Mouse (Mus musculus) lung, adult 2 months (tissue): ENCODE data around the gene Ift81. TPM values are rescaled to one million over a fixed set of nuclear protein-coding genes. Genes with fewer than 3 reads are reported as not detected.

Experiments
- DNase-seq: peaks from one replicate; pipeline ENCODE4 v3.0.0; 2022
- H3K4me1 ChIP-seq: fragments of 200-500 bp; 2 replicates; pipeline ENCODE4 v1.6.1; 2011; ENCODE audit warnings: low read length; ENCODE audit not compliant: control insufficient read depth, insufficient read depth
- H3K4me3 ChIP-seq: fragments of 200-500 bp; replicated peaks from 2 replicates; pipeline ENCODE3; 2011; ENCODE audit warnings: low read depth, mild to moderate bottlenecking, control low read depth, low read length; ENCODE audit errors: extremely low read depth
- CTCF ChIP-seq: fragments of 200-500 bp; IDR thresholded peaks from 2 replicates; pipeline ENCODE4 v1.5.1; 2011; ENCODE audit warnings: mild to moderate bottlenecking, low read length, control low read depth; ENCODE audit not compliant: insufficient read depth
- POLR2A ChIP-seq: fragments of 200-500 bp; IDR thresholded peaks from 2 replicates; pipeline ENCODE4 v1.6.1; 2011; ENCODE audit warnings: low read depth, mild to moderate bottlenecking, control low read depth, low read length, borderline replicate concordance; ENCODE audit errors: extremely low read depth
- WGBS: fragments of 180-500 bp; shearing (Covaris S2); methylation state at CpG from one replicate; pipeline ENCODE4 v1.1.7; 2018; 5-methylcytosine and 5-hydroxymethylcytosine counted together
- polyA plus RNA-seq: library from polyadenylated mRNA; depleted of rRNA; stranded (reverse); fragments of >200 nt; gene quantifications from 2 replicates; pipeline ENCODE4 v1.2.3, GENCODE M21; 2012; rRNA removed

Gene Ift81
- polyA plus RNA-seq, 1 experiment = 6.7 TPM

DNA sequence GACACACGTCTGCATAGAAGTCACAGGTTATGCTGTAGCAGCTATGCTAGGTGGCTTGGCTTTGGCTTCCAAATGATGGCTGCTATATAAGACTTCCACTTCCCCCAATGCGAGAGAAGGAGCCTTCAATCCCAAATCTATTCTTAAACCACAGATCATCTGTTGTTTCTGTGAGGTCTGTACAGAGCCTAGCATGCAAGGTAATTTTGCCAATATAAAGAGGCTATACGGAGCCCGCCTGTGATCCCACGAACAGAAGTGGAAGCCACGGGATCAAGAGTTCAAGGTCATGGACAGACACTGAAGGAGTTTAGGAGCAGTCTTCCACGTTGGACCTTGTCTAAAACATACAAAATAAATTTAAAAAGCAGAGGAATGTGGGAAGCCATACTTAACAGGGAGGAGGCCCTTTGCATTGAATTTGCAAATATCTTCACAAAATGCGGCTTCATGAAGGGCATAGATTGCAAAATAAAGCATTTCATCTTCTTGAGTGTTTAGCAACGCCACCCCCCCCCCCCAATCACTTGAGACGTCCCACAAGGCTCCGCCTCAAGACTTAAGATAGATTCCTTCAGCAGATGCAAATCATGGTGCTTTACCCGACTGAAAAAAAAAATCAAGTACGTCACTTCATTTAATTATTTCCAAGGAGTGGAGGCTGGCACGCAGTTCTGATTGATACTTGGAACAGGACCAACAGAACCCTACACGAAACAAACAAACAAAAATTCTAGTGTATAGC, 111.1 kb downstream of the Ift81 start:
- TF ChIP-seq CTCF (no peak), POLR2A (no peak)
- Histone ChIP-seq H3K4me1 (peaks cover 7% of the 10 kb centered on the region), H3K4me3 (peak overlapping the region; percentile 88)
- DNase-seq = no peak
- 42% methylated on average over 15 of the region's 15 CpGs for WGBS

- TF ChIP-seq POLR2A (peak; percentile 69; the same call in 1 of the 2 replicates), CTCF (no peak)
- DNase-seq = peak; percentile 87
- under 1% methylated on average over 104 of the region's 113 CpGs for WGBS
- H3K4me3 ChIP-seq = peak within 1 kb of the TSS; percentile 96
- H3K4me1 ChIP-seq = peaks cover 10% of the 10 kb centered on the region
Observed at GRCm38 (mm10) chr5:122502077-122502941, 112.0 kb downstream of the Ift81 start, which contains the start of gene Atp2a2. TSS of gene Atp2a2 (minus strand) at chr5:122502225.

DNA sequence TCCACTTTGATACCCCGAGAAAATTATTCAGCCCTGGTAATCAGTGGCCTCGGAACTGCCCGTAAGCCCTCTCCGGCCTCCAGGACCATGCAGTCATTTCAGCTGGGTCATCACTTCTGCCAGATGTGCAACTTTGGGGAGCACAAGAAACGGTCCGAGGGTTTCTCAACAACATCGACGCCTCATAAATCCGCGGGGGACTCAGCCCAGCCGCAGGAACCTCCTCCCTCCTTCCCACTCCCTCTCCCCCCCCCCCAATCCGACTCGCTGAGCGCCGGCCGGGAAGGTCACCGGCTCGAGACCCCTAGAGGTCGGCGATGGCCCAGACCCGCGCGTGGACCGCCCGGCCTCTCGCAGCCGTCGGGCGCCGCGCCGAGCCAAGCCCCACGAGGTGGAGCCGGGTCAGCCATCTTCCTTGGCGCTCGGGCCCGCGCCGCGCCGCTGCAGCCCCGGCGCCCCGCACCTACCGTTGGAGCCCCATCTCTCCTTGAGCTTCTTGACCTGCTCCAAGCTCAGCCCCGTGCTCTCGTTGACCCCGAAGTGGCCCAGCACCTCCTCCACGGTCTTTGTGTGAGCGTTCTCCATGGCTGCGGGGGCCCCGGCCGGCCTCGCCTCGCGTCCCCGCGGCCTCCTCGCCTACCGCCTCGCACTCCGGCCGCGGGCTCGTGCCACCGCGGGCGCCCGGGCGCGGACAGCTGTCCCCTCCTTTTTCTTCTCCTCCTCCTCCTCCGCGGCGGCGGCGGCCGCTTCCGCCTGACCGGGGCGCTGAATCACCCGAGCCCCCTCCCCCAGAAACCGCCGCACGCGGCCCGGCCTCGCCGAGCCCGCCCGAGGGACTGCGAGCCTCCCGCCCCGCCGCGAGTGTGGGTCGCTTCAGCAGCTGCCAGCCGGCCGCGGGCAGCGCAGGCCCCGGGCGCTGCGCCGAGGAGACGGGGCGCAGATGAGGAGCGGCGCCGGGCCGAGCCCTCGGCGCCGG, 112.9 kb downstream of the Ift81 start:
- peak overlapping the region; percentile 96 for H3K4me3 ChIP-seq
- 1% methylated on average over 112 of the region's 113 CpGs for WGBS
- DNase-seq = peak; percentile 69
- TF ChIP-seq POLR2A (no peak), CTCF (no peak)
- H3K4me1 ChIP-seq = peaks cover 10% of the 10 kb centered on the region

- peak overlapping the region; percentile 96 for H3K4me3 ChIP-seq
- TF ChIP-seq POLR2A (no peak), CTCF (no peak)
- no peak for DNase-seq
- WGBS = 22% methylated on average over 5 of the region's 5 CpGs
- peaks cover 12% of the 10 kb centered on the region for H3K4me1 ChIP-seq
Observed at GRCm38 (mm10) chr5:122500563-122500962, 113.8 kb downstream of the Ift81 start.

Other genes starting within 250 kb of the Ift81 start
- gene Gpn3, start 242.6 kb downstream of the Ift81 start, polyA plus RNA-seq = 42.4 and 57.6 TPM in 2 replicates
- gene Fam216a, start 242.2 kb downstream of the Ift81 start, polyA plus RNA-seq = 18.9 and 22.5 TPM in 2 replicates
- gene Arpc3, start 222.6 kb downstream of the Ift81 start, polyA plus RNA-seq = 114 and 144 TPM in 2 replicates
- gene Anapc7, start 192.8 kb downstream of the Ift81 start, polyA plus RNA-seq = 17.9 and 20.5 TPM in 2 replicates
- gene Atp2a2, start 112.3 kb downstream of the Ift81 start, polyA plus RNA-seq = 90.8 and 126 TPM in 2 replicates
- gene P2rx7, start 29.4 kb upstream of the Ift81 start, polyA plus RNA-seq = 36.5 and 53.2 TPM in 2 replicates
- 87.8 and 112 TPM in 2 replicates for gene P2rx4, start 93.0 kb upstream of the Ift81 start, polyA plus RNA-seq
- 33.3 and 35.6 TPM in 2 replicates for gene Camkk2, start 164.9 kb upstream of the Ift81 start, polyA plus RNA-seq
- 207 and 274 TPM in 2 replicates for gene Anapc5, start 206.8 kb upstream of the Ift81 start, polyA plus RNA-seq
- 7.8 and 9.6 TPM in 2 replicates for gene Rnf34, start 235.5 kb upstream of the Ift81 start, polyA plus RNA-seq